Mouse (Mus musculus) olfactory bulb, adult 2 months (tissue): Measurements from ENCODE around the gene Mms22l.
"Not testable (repeated sequence)": the region's sequence is repeated elsewhere in the genome, so short reads cannot be mapped to it uniquely, and the experiment has no call there.

ENCODE experiments used
- CTCF ChIP-seq: fragments of 200-500 bp; IDR thresholded peaks from 2 replicates; pipeline ENCODE4 v1.5.1; 2012; ENCODE audit warnings: low read depth, mild to moderate bottlenecking, low read length, moderate library complexity; ENCODE audit not compliant: insufficient read depth
- POLR2A ChIP-seq: fragments of 200-500 bp; IDR thresholded peaks from 2 replicates; pipeline ENCODE4 v1.6.1; 2012; ENCODE audit warnings: mild to moderate bottlenecking, low read depth, low read length, moderate library complexity; ENCODE audit not compliant: insufficient read depth

DNA sequence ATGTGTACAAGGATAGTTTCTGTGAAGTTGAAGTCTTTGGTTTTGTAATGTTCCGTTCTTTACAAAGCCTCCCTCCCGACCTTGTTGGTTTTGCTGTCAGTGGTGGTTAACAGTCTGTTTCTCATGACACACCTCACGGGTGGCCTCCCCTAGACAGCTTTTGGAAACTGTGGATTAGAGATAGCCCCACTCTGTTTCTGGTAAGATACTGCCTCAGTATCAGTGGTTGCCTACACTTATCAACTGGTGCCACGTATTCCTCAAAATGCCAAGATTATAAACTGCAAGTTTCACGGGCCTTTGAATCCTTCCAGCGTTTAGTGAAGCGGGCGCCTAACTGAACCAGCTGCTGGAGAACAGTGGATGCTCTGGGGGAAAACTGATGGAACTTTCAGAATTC lies 148.5 kb downstream of the Mms22l start:
- TF ChIP-seq CTCF, POLR2A: not testable (repeated sequence)
